Mouse (Mus musculus) heart, adult 11 months (tissue): ENCODE results near the gene Dusp22.

Source experiments
- DNase-seq: peaks from one replicate; pipeline ENCODE4 v3.0.0; 2022

The Dusp22 gene

GRCm38 (mm10) chr13:30722601-30723000 lies 62.8 kb downstream of the Dusp22 start:
- DNase-seq = no peak

DNA sequence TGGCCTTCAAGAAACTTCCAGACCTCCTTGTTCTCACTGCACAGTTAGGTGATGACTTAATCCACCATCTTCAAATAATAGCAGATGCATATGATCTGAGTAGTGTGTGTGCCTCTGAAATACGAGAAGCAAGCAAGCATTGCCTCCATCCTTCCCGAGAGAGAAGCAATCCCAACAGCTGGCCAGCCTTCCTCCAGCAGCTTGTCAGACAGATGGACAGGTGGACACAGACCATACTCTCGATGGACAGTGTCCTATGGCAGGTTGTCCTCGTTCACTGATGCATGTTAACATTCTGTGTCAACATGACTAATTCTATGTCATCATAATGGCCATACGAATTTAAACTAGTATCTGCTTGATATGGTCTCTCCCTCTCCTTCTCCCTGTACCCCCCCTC lies 63.5 kb downstream of the Dusp22 start:
- DNase-seq = no peak

DNA sequence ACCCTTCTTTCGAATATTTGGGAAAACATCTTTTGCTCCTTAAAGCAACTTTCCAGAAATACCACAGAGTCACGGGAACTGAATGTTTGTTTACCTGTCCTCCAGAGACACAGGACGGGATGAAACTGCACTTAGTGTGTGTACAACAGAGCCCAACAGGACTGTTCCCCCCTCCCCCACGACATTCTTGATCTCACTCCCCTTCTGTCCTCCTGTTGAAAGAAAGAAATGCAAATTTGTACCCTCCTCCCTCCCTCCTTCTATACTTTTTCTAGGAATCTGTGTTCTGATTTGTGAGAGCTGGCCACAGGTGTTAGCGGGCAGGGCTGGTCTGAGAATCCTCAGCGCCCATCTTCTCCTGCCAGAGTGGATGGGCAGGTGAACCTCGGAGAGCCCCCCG lies 64.1 kb downstream of the Dusp22 start:
- DNase-seq = no peak

- no peak for DNase-seq
Observed at GRCm38 (mm10) chr13:30724691-30725271, 65.0 kb downstream of the Dusp22 start.

DNA sequence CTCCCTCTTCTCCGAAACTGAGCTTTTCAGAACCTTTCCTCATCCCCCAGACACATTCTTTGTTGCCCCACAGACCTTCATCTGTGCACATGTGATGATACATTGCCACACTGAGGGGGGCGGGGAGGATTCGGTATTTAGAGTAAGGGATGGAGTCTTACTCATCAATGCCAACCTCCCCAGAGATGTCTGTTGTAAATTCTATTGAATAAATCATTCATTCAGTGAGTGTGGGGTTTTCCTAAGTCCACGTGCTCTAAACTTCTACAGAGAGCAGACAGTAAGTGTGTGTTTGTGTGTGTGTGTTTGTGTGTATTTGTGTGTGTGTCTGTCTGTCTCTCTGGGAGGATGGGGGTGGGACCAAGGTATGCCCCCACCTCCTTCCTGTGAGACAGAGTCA lies 67.1 kb downstream of the Dusp22 start:
- no peak for DNase-seq

DNA sequence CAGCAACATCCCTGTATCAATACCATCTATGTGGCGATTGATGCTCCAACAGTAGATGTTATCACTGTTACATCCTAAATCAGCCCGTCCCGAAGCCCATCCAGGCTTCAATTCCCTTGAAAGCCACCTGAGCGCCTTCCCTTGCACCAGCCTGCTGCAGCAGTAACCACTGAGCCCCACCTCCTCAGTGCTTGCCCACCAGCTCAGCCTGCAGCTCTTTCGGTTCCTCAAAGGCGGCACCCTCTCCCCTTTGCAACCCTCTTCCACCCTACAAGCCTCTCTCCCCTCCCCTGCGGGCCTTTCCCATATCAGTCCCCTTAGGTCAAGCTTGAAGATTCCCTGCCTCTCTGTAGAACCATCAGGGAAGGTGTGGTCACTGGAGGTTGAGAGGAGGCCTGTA lies 68.4 kb downstream of the Dusp22 start:
- DNase-seq = peak; percentile 92

DNA sequence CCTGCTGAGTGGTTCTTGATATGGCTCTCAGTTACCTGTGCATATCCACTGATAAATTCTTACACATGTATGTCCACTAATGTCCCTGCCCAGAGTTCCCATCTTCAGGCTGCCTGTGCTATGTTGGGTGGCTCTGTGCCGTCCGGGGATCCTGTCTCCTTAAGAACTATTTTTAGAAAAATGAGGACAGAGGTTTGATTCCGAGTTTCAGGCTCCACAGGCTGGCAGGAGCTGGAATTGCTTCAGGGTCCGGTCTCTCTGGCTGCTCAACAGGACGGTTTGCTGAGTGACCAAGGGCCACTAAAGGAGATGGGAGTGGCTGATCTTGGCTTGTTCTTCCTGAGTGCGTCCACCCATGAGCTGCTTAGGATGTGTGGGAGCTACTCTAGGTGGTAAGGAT lies 69.4 kb downstream of the Dusp22 start:
- peak; percentile 95 for DNase-seq

- peak; percentile 77 for DNase-seq
Observed at GRCm38 (mm10) chr13:30730104-30730793, 70.5 kb downstream of the Dusp22 start.

DNA sequence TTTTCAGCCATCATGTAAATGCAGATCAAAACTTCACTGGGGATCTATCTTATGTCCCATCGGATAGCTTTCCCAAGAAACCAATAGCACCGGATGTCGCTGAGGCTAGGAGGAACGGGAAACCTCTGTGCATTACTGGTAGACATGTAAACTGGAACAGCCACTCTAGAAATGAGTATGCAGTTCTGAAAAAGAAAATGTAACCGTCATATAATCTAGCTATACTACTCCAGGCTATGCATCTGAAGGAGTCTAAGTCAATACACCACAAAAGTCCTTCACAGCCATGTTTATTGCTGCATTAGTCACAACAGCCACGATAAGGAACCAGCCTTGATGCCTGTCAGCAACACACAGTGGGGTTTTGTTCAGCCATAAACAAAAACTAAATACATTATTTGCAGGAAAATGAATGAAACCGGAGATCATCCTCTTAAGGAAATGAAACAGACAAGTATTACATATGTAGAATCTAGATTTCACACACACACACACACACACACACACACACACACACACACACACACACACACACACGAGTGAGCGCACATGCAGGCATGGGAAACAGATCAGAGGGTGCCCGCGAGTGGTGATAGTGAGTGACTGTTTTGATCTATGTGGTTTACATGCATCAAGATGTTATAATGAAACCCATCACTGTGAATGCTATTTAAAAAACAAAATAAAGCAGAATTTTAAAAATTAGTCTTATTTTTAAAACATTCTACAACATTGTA lies 73.1 kb downstream of the Dusp22 start:
- peak; percentile 50 for DNase-seq

DNA sequence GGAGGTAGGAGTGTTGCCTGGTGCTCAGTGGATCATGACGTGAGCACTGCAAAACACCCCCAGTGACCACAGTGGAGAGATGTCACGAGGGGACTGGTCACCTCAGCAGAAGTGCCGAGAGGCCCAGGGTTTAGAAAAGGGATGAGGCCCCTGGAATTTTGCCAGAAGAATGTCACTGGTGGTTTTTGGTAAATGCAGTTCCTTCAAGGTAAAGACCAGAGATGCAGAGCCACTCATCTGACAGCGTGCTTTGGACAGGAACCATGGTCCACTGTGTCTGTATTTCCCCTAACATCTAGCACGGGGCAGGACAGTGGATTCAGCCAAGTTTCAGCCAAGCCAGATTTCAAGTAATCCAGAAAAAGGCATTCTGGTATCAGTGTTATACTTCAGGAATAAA lies 76.9 kb downstream of the Dusp22 start:
- DNase-seq = no peak

GRCm38 (mm10) chr13:30737257-30737656 lies 77.5 kb downstream of the Dusp22 start:
- DNase-seq = no peak

- peak; percentile 96 for DNase-seq
Observed at GRCm38 (mm10) chr13:30738310-30738840, 78.6 kb downstream of the Dusp22 start.

DNA sequence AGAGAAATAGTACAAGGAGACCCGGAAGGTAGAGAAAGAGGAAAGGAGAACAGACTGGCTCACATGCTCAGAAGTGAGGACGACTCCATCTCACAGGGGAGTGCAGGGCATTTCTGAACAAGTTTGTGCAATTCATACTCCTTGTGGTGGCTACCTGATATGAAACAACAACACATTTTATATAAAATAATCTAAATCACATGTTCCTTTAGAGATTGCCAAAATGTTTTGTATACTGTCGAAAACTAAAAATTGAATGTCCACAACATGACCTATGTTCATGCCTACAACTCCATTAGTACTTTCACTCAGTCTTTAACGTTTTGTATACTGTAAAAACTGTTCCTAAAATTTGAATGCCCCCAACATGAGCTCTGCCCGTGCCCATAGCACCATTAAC lies 81.4 kb downstream of the Dusp22 start:
- no peak for DNase-seq

- DNase-seq = no peak
Observed at GRCm38 (mm10) chr13:30742411-30742970, 82.7 kb downstream of the Dusp22 start.

DNA sequence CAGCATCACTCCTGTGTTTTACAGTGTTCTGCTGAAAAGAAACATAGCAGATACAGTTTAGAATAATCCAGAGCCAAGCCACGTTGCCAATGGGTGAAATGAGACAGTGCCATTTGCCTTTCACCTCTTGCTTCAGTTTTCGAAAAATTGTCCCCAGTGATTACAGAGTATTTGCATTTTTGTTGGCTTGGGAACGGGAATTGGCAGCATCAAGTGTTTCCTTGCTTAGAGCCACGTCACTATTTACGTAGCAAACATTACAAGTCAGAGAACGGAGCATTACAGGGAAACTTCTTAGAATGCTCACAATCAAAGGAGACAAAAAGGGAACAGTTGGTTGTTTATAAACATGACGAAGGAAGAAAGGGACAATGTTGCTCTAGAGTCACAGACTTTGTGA lies 85.3 kb downstream of the Dusp22 start:
- DNase-seq = no peak

DNA sequence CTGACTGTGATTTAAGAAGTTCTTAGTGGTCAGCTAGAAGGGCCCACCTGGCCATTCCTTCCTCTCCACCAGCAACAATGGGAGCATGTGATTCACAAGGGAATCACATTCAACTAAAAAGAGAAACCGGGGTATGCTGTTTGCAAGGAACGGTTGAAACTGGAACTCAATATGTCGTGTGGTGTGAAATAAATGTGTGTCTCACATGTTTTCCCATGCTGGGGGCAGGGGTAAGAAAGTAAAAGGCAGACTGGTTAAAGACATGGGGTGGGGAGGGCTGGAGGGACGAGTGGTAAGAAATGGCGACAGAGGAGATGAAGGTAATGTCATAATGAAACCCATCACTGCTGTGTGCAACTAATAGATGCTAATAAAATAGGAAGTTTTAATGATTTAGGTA lies 87.3 kb downstream of the Dusp22 start:
- no peak for DNase-seq

DNA sequence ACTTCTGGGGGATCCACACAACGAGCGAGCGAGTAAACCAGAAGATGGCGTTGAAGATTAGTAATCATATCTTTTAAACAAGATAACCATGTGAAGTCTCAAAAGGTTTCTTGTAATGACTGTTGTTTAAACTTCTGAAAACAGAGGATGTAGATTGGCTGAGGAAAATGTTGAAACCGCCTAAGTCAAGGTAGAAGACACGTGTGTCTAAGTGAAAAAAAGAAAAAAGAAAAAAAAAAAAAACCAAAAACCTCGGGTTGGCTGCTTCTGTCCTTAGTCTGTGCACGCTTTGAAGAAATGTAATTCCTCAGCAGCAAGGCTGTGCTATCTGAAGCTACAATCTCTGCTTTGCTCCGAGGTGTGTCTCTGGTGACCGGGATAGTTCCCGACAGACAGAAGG lies 87.7 kb downstream of the Dusp22 start:
- no peak for DNase-seq

- peak; percentile 64 for DNase-seq
Observed at GRCm38 (mm10) chr13:30748321-30748720, 88.5 kb downstream of the Dusp22 start.

GRCm38 (mm10) chr13:30749021-30749556 lies 89.3 kb downstream of the Dusp22 start, which contains the start of gene Irf4:
Gene Irf4, plus strand, starts transcription at chr13:30749226.
- peak; percentile 98 for DNase-seq

DNA sequence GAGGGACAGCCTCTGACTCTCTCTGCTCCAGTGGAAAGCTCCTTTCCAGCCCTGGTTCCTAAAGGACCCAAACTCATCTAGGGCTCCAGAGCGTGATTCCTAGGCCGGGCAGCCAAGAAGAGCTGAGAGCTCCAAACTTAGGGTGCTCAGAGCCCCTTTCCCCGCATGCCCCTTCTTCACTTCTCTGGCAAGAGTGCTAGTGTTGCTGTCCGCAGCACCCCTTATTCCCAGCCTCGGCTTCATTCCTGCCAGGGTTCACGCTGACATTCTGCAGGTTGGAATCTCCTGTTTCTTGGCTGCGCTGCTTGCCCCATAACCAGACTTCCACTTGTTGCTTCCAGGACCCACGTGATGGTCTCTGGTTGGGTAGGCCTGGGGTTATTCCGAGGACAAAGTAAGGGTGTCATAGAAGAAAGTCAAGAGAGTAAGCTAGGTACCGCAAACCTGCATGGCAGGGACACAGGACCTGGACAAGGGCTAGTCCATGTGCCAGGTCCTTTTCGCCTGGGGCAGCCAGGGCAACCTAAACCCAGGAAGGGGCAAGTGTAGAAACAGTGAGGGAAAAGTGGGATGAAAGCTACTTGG lies 89.8 kb downstream of the Dusp22 start:
- peak; percentile 93 for DNase-seq

DNA sequence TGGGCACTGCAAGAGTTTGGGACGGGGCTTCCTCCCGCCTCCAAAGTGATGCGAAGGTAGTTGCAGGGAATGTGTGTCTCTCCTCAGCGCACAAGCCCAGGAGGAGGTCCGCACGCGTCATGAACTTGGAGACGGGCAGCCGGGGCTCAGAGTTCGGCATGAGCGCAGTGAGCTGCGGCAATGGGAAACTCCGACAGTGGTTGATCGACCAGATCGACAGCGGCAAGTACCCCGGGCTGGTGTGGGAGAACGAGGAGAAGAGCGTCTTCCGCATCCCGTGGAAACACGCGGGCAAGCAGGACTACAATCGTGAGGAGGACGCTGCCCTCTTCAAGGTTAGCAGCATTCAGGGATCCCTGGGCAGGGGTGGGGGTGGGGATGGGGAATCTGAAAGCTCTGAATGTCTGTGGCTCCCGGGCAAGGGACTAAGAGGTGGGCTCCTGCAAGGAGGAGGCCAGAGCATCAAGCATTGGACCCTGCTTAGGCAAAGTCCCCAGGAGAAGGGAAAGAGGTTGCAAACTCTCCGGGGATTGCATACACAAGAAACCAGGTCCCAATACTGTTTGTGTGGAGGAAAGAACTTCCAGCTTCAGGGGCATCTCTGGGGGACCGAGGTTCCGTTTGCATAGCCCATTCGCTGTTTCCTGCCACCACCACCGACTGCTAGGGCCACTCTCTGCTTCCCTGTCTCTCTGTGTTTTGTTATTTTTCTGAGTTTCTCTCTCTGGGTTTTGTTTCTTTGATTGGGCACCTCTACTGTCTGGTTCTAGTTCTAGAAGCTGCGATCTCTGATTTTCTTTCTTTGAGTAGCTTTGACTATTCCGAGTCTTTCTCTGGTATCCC lies 90.9 kb downstream of the Dusp22 start:
- peak; percentile 86 for DNase-seq

DNA sequence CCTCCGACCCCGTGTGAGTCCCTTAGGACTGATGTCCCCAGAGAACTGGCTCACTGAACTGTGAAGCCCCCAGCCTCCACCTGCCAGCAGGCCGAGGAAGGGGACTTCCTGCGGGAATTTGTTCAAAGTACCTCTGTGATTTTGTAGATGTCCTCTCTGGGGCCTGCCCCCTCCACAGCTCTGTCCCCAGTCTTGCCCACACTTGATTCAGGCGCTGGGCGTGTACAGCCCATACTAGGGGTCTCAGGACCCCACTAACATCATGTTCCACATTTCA lies 91.4 kb downstream of the Dusp22 start:
- peak; percentile 58 for DNase-seq
